Mouse (Mus musculus) adrenal gland, postnatal 25 days (tissue): ENCODE measurements around the gene Nono. TPM values are rescaled to one million over a fixed set of nuclear protein-coding genes. Genes with fewer than 3 reads are reported as not detected.
A peak's percentile ranks its signal among the peaks of the same experiment; 100 is the strongest.

Experiments
- DNase-seq: peaks from one replicate; pipeline ENCODE4 v3.0.0; 2021; ENCODE audit warnings: mixed read lengths
- long read RNA-seq: library from polyadenylated mRNA; stranded (forward); transcript quantifications from one replicate; pipeline ENCODE4 v2.0.0, GENCODE M21; 2021
- total RNA-seq: library from RNA; stranded (reverse); gene quantifications from 2 replicates; pipeline ENCODE4 v1.2.3, GENCODE M21; 2021

The Nono gene
- 218 and 222 TPM in 2 replicates for total RNA-seq
- long read RNA-seq, transcript Nono-201 (12 exons, 2,562 nt): major isoform, 124 of 176 reads
- long read RNA-seq, partial matches to known transcripts: 23 of 176 reads
- long read RNA-seq, other reads (novel, unspliced or antisense): 24 of 176 reads

- peak; percentile 70 for DNase-seq
Observed at GRCm38 (mm10) chrX:101429142-101429949, at the start of gene Nono. TSS of gene Nono (plus strand) at chrX:101429318.

- no peak for DNase-seq
Observed at GRCm38 (mm10) chrX:101379744-101380143, 49.4 kb upstream of the Nono start.

- DNase-seq: no peak
Observed at GRCm38 (mm10) chrX:101383455-101383854, 45.7 kb upstream of the Nono start.

- DNase-seq: no peak
Observed at GRCm38 (mm10) chrX:101384439-101385137, 44.5 kb upstream of the Nono start.

- no peak for DNase-seq
Observed at GRCm38 (mm10) chrX:101386222-101386621, 42.9 kb upstream of the Nono start.

GRCm38 (mm10) chrX:101388866-101389537 lies 40.1 kb upstream of the Nono start:
- no peak for DNase-seq

GRCm38 (mm10) chrX:101394341-101394740 lies 34.8 kb upstream of the Nono start:
- DNase-seq: no peak

GRCm38 (mm10) chrX:101396459-101396858 lies 32.7 kb upstream of the Nono start:
- DNase-seq: no peak

GRCm38 (mm10) chrX:101418946-101419724 lies 10.0 kb upstream of the Nono start:
- peak; percentile 63 for DNase-seq

GRCm38 (mm10) chrX:101419725-101420699 lies 9.1 kb upstream of the Nono start:
- DNase-seq: peak; percentile 85

GRCm38 (mm10) chrX:101420700-101421095 lies 8.4 kb upstream of the Nono start, which contains the start of gene Zmym3:
TSS of gene Zmym3 (minus strand) at chrX:101420849.
- no peak for DNase-seq

GRCm38 (mm10) chrX:101423462-101423861 lies 5.7 kb upstream of the Nono start:
- peak; percentile 47 for DNase-seq

- no peak for DNase-seq
Observed at GRCm38 (mm10) chrX:101427774-101428173, 1.3 kb upstream of the Nono start.

GRCm38 (mm10) chrX:101428785-101429141 lies 355 bp upstream of the Nono start:
- no peak for DNase-seq

- no peak for DNase-seq
Observed at GRCm38 (mm10) chrX:101429976-101430375, 858 bp downstream of the Nono start.

GRCm38 (mm10) chrX:101448886-101449475 lies 19.9 kb downstream of the Nono start, which contains the start of gene Itgb1bp2:
TSS of gene Itgb1bp2 (plus strand) at chrX:101449088.
- no peak for DNase-seq

GRCm38 (mm10) chrX:101451147-101451546 lies 22.0 kb downstream of the Nono start:
- DNase-seq: no peak

- no peak for DNase-seq
Observed at GRCm38 (mm10) chrX:101451591-101451990, 22.5 kb downstream of the Nono start.

GRCm38 (mm10) chrX:101472202-101472601 lies 43.1 kb downstream of the Nono start:
- no peak for DNase-seq
